Mouse (Mus musculus) v-Abl transformed pro-B cells (cell line): ENCODE measurements around the gene Sik3.

Experiments
- in situ Hi-C, 2 experiments: fragments of 400-800 bp; cut with MboI; formaldehyde crosslinking; loops; one replicate each; pipeline ENCODE4 v1.15.1; 2025; ENCODE audit not compliant: unreplicated experiment in 2 of 2

Gene Sik3

DNA sequence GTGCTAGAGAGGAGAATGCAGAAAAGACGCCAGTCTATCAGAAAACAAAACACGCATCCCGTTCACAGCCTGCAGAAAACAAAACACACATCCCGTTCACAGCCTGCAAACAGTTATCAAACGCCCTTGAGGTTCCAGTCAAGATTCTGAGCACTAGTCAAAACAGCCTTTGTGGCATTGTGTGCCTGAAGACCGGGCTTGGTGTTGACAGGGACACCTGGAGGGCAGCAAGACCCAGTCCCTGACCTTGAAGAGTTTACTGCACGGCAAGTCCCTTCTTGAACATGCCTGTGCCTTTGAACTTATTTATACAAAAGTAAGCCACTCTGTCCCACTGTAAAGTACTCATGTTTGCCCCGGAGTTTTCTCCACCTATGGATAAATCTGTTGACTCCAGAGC, 231.0 kb downstream of the Sik3 start:
- in situ Hi-C loops: loop anchor here in 1 of 2 experiments (10.0 to 25.0 kb wide), 2 partner anchors 329 to 656 kb away; no protein-coding TSS in a partner anchor

DNA sequence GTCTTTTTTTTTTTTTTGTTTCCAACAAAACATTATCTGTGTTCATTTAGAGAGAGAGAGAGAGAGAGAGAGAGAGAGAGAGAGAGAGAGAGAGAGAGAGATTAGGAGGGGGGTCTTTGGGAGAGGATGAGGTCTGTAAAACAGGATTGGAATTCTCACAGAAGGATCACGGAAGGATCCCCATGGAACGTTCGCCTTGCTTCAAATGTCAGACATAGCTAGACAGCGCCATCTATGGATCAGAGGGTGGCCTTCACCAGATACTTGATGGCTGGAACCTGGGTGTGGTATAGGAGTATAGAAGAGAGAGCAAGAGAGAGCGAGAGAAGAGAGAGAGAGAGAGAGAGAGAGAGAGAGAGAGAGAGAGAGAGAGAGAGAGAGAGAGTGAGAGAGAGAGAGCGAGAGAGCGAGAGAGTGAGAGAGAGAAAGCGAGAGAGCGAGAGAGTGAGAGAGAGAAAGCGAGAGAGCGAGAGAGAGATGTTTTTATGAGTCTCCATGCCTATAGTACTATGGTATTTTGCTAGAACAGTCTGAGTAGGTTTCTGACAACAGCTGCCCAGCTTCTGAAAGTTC, 234.2 kb downstream of the Sik3 start:
- in situ Hi-C loops: loop anchor here (5.0 to 25.0 kb wide), 3 partner anchors 240 to 660 kb away; no protein-coding TSS in a partner anchor

DNA sequence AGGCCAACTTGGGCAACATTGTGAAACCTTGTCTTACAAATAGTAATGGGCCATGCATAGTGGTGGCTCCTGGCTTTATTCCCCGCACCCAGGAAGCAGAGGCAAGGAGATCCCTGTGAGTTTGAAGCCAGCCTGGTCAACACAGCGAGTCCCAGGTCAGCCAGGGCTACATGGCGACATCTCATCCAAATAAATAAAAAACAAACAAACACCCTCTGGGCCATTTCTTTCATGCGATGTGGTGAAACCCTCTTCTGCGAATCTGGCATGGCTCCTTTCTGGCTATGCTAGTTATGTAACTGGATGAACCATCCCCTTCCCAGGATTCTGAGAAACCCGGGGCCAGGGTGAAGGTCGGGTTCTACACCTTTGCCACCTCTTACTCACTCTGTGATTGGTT, 243.6 kb downstream of the Sik3 start:
- in situ Hi-C loops: loop anchor here in 1 of 2 experiments (10.0 to 25.0 kb wide), 2 partner anchors 671 to 844 kb away; no protein-coding TSS in a partner anchor

DNA sequence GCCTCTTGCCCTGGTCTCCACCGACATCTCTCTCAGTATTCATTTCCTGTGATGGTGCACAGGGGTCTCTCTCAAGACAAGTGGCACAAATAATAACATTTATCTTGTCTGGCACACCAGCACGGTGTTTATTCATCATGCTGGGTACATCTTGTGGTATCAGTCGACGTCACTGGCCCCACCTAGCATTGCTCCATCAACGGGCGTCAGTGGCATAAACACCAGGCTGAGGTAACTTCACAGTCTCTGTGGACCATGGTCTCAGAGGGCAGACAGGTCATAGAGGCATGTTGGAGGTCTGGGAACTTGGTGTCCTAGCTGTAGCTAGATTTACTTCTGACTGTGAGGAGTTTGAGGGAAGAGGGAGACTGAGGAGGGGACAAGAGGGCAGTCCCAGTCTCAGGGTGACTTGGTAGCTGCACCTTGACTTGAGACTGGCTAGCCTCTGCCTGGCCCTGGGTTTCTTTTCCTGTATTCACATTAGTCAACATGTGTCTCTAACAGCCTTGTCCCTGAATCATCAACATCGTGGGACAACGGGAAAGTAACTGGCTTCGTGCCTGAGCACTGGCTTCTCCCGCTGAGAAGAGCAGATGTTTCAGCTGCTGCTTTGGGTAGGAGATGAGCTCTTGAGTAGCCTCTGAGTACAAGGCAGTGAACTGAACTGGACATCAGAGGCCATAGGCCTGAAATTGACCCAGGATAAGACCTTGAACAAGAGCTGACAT, 244.2 kb downstream of the Sik3 start:
- in situ Hi-C loops: loop anchor here in 1 of 2 experiments (10.0 to 25.0 kb wide), 2 partner anchors 672 to 845 kb away; no protein-coding TSS in a partner anchor

DNA sequence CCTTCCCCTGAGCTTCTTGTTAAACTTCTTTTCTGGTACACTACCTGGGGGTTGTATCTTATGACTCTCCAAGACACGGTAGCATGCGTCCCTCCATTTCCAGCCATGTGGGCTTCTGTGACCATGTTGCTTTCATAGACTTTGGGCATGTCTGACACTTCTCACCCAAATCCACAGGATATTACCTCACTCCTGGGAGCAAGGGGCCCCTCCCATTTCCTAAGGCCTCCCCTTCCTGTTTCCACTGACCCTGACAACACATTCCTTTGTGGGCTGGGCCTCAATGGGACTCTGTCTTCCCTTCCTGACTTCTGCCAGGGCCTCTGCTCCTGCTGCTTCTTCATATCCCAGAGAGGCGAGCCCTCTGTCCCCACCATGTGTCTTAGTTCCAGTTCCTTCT, 244.9 kb downstream of the Sik3 start:
- in situ Hi-C loops: loop anchor here in 1 of 2 experiments (10.0 to 25.0 kb wide), 2 partner anchors 673 to 845 kb away; no protein-coding TSS in a partner anchor

DNA sequence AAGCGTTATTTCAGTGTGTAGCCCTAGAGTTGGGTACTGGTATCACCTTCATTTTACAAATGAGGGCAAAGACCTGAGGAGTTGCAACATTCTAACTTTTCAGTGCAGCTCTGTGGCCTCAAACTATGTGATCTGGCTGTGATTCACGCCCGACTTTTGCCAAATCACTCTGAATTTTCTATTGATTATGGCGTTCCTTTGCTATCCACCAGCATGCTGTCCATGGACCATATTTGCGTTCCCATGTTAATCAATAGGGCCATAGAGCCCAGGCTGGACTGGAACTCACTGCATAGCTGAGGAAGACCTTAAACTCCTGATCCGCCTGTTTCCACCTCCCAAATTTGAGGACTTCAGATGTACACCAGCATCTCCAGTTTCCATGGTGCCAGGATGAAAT, 246.5 kb downstream of the Sik3 start:
- in situ Hi-C loops: loop anchor here in 1 of 2 experiments (10.0 to 25.0 kb wide), 2 partner anchors 674 to 847 kb away; no protein-coding TSS in a partner anchor

DNA sequence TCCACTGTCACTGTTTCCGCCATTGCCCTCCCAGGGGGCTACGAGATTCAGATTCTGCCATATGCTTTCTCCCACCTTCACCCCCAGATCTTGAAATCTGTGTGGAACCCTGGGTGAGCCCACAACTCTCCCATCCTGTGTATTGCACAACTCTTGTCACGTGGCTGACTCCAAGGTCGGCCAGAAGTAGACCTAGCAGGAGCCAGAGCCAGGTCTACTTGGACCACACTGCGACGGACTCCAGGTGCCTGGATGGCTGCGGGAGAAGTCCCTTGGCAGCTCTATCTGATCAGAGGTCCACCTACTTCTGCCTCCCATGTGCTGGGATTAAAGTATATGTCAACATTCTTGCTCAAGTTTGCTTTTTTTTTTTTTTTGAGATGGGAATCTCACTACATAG, 248.5 kb downstream of the Sik3 start:
- in situ Hi-C loops: loop anchor here in 1 of 2 experiments (25.0 kb wide), 1 partner anchor 849 kb away; no protein-coding TSS in a partner anchor

DNA sequence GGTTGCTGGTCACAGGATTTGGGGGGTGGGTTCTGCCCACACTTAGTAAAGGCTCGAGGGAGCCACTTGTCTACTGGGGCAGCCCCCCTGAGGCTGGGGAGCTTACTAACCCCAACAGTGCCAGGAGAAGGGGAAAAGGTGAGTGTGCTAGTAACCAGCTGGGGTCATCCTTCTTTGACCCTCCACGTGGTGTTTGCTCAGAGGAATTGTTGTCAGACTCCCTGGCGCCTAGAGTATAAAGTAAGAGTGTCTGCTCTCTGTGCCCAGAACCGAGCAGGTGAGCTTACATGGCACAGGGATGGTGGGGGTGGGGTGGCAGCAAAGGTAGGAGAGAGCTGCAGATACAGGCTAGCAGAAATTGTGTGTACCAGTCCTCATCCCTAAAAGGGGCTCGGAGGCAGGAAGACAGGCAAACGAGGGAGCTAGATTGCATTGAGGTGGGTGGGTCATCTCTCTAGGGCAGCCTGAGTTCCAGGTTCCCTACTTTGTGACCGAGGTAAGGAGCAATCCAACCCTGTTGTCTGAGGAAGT, 255.8 kb downstream of the Sik3 start, which contains the start of gene Apoa5:
TSS of gene Apoa5 (plus strand) at position 291 of the 531 bp plus-strand sequence.
- in situ Hi-C loops: loop anchor here in 1 of 2 experiments (25.0 kb wide), 1 partner anchor 856 kb away; no protein-coding TSS in a partner anchor

DNA sequence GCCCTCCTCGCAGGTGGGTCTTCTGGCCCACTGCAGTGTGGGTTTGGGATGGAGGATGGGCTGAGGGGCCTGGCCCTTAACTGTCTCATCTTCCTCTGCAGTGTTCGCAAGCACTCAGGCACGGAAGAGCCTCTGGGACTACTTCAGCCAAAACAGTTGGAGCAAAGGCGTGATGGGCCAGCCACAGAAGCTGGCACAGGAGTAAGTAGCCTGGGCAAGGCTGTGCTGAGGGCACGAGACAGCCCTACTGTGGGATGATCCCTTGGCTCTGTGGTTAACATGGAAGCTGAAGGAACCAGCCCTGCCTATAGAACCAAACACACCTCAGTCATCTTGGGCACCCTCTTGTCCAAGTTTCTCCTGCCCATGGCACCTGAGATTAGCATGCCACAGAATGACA, 256.5 kb downstream of the Sik3 start:
- in situ Hi-C loops: loop anchor here in 1 of 2 experiments (25.0 kb wide), 1 partner anchor 857 kb away; no protein-coding TSS in a partner anchor

DNA sequence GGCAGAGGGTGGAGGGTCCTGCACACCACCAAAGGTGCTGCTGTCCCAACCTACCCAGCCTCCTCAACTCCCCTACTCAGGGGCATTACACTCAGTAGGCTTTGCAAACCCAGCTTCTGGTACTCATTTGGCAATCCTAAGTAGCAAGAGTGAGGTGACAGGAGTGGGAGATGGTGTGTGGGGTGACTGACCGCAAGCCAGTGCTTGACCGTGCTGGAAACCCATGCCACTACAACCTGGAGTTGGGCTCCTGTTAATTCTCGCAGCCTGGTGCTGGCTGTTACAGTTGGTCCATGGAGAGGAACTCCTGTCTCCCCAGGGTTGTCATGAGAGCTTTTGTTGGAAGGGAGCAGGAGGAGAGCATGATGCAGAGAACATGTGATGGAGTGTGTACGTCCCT, 258.2 kb downstream of the Sik3 start:
- in situ Hi-C loops: loop anchor here in 1 of 2 experiments (25.0 kb wide), 1 partner anchor 858 kb away; no protein-coding TSS in a partner anchor

DNA sequence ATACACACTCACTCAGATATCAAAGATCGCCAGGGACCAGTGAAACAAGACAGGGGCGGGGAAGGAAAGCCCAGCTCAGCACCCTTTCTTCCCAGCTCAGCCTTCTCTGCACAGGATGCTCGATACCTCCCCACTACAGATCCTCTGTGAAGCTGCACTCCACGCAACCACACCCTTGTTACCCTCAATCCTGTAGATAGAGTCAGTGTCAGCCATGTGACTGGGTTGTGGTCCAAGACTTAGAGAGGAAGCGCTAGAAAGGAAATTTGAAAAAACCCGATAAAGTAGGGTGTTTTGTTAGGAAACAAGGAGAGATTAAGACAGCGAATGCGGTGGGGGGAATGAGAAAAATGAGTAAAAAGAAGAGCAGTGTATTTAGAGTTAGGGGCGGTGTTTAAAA, 259.4 kb downstream of the Sik3 start:
- in situ Hi-C loops: loop anchor here in 1 of 2 experiments (25.0 kb wide), 1 partner anchor 860 kb away; no protein-coding TSS in a partner anchor

DNA sequence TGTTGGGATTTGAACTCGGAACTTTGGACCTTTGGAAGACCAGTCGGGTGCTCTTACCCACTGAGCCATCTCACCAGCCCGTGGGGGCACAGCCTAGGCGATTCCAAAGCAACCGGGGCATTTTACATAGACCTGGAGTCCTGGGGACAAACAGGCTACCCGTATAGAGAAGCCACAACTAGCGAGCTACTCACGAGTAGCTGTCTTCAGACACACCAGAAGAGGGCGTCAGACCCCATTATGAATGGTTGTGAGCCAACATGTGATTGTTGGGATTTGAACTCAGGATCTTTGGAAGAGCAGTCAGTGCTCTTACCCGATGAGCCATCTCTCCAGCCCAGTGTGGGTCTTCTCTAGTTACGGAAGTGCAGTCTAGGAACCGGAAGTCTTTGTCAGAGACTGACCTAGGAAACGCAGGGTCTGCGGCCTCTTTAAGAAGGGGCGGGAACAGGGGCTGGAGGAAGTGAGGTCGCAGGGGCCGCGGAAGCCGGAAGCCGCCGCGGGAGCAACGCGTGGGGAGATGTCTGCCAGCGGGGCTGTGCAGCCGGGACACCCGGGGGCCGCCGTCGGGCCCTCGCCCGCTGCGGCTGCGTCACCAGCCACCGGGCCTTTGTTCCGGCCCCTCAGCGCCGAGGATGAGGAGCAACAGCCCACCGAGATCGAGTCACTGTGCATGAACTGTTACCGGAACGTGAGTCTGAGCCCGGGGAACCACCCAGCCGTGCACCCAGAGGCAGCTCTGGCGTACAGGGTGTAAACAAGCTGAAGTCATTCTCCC, 260.2 kb downstream of the Sik3 start, which contains the start of gene Zpr1:
TSS of gene Zpr1 (plus strand) at position 388 of the 778 bp plus-strand sequence.
- in situ Hi-C loops: loop anchor here in 1 of 2 experiments (25.0 kb wide), 1 partner anchor 861 kb away; no protein-coding TSS in a partner anchor
